Mouse (Mus musculus) spleen, adult 2 months (tissue): Measurements from ENCODE around the gene Nek4. TPM values are rescaled to one million over a fixed set of nuclear protein-coding genes. Genes with fewer than 3 reads are reported as not detected.
A peak's percentile ranks its signal among the peaks of the same experiment; 100 is the strongest.

Source experiments
- DNase-seq, 2 experiments: peaks; one replicate each; pipeline versions ENCODE4 v3.0.0 to v3.0.0-alpha.2; 2012 to 2021; ENCODE audit warnings: low spot score in 2 of 2, low read depth in 1 of 2
- H3K27ac ChIP-seq: fragments of 200-500 bp; 2 replicates; pipeline ENCODE4 v1.5.1; 2012; ENCODE audit warnings: low read length, inconsistent platforms; ENCODE audit not compliant: insufficient read depth
- H3K27me3 ChIP-seq: fragments of 200-500 bp; 2 replicates; pipeline ENCODE4 v1.6.1; 2012; ENCODE audit warnings: mild to moderate bottlenecking, moderate library complexity, low read length, inconsistent platforms; ENCODE audit not compliant: control insufficient read depth, insufficient read depth
- H3K36me3 ChIP-seq: fragments of 200-500 bp; 2 replicates; pipeline ENCODE4 v1.6.1; 2012; ENCODE audit warnings: mild to moderate bottlenecking, low read length, inconsistent platforms; ENCODE audit not compliant: control insufficient read depth, insufficient read depth
- H3K4me1 ChIP-seq: fragments of 200-500 bp; 2 replicates; pipeline ENCODE4 v1.6.1; 2011; ENCODE audit warnings: inconsistent platforms; ENCODE audit not compliant: control insufficient read depth, insufficient read depth, insufficient read length
- H3K4me3 ChIP-seq: fragments of 200-500 bp; 2 replicates; pipeline ENCODE4 v1.5.1; 2011; ENCODE audit warnings: mild to moderate bottlenecking, inconsistent platforms; ENCODE audit not compliant: insufficient read depth, insufficient read length; ENCODE audit errors: extremely low read depth
- CTCF ChIP-seq: fragments of 200-500 bp; IDR thresholded peaks from 2 replicates; pipeline ENCODE4 v1.5.1; 2011; ENCODE audit warnings: mild to moderate bottlenecking, inconsistent platforms; ENCODE audit not compliant: insufficient read depth, insufficient read length, insufficient replicate concordance; ENCODE audit errors: extremely low read depth
- POLR2A ChIP-seq: fragments of 200-500 bp; IDR thresholded peaks from 2 replicates; pipeline ENCODE4 v1.6.1; 2011; ENCODE audit warnings: low read depth, low read length, inconsistent platforms
- WGBS: fragments of 180-500 bp; shearing (Covaris S2); methylation state at CpG from one replicate; pipeline ENCODE4 v1.1.7; 2018; 5-methylcytosine and 5-hydroxymethylcytosine counted together
- polyA plus RNA-seq: library from polyadenylated mRNA; depleted of rRNA; stranded (reverse); fragments of >200 nt; gene quantifications from 2 replicates; pipeline ENCODE4 v1.2.3, GENCODE M21; 2012; rRNA removed

The Nek4 gene
- polyA plus RNA-seq: 1.7 and 2.0 TPM in 2 replicates

- Histone ChIP-seq H3K27me3 (no peaks in the 10 kb centered on the region), H3K36me3 (no peaks in the 10 kb centered on the region), H3K4me1 (peaks cover 3% of the 10 kb centered on the region; the same call in 1 of the 2 replicates), H3K27ac (peak within 1 kb of the TSS; percentile 16), H3K4me3 (peak within 1 kb of the TSS; percentile 78)
- DNase-seq: peak; percentile 93 to 95
- WGBS: under 1% methylated on average over 57 of the region's 57 CpGs
- TF ChIP-seq POLR2A (peak; percentile 9; the same call in 1 of the 2 replicates), CTCF (no peak)
These were observed at the start of gene Nek4 for GRCm38 (mm10) chr14:30951154-30951825. TSS of gene Nek4 (plus strand) at chr14:30951377.

- no peak overlapping the region for H3K4me3 ChIP-seq
- TF ChIP-seq CTCF (no peak), POLR2A (no peak)
- no peaks in the 10 kb centered on the region for H3K36me3 ChIP-seq
- H3K27ac ChIP-seq: no peak overlapping the region
- H3K27me3 ChIP-seq: no peaks in the 10 kb centered on the region
- H3K4me1 ChIP-seq: no peaks in the 10 kb centered on the region; the same call in 1 of the 2 replicates
- DNase-seq: no peak
- WGBS: 84% methylated on average over 5 of the region's 5 CpGs
These were observed 48.5 kb upstream of the Nek4 start for GRCm38 (mm10) chr14:30902628-30903027.

GRCm38 (mm10) chr14:30903036-30903435 is 48.1 kb upstream of the Nek4 start:
- H3K27ac ChIP-seq: no peak overlapping the region
- WGBS: 64% methylated on average over 3 of the region's 3 CpGs
- H3K4me1 ChIP-seq: no peaks in the 10 kb centered on the region; the same call in 1 of the 2 replicates
- no peak for TF ChIP-seq POLR2A
- no peak for TF ChIP-seq CTCF
- DNase-seq: no peak
- no peaks in the 10 kb centered on the region for H3K36me3 ChIP-seq
- H3K27me3 ChIP-seq: no peaks in the 10 kb centered on the region
- H3K4me3 ChIP-seq: no peak overlapping the region

GRCm38 (mm10) chr14:30904307-30904706 is 46.9 kb upstream of the Nek4 start:
- no peaks in the 10 kb centered on the region; the same call in 1 of the 2 replicates for H3K4me1 ChIP-seq
- WGBS: 79% methylated on average over 8 of the region's 8 CpGs
- H3K4me3 ChIP-seq: no peak overlapping the region
- TF ChIP-seq CTCF (no peak), POLR2A (no peak)
- no peaks in the 10 kb centered on the region for H3K36me3 ChIP-seq
- H3K27me3 ChIP-seq: no peaks in the 10 kb centered on the region
- no peak for DNase-seq
- no peak overlapping the region for H3K27ac ChIP-seq

GRCm38 (mm10) chr14:30906001-30906400 is 45.2 kb upstream of the Nek4 start:
- no peak for DNase-seq
- Histone ChIP-seq H3K27me3 (no peaks in the 10 kb centered on the region), H3K27ac (no peak overlapping the region), H3K4me1 (no peaks in the 10 kb centered on the region; the same call in 1 of the 2 replicates), H3K4me3 (no peak overlapping the region), H3K36me3 (no peaks in the 10 kb centered on the region)
- no peak for TF ChIP-seq CTCF
- no peak for TF ChIP-seq POLR2A
- 86% methylated on average over 6 of the region's 6 CpGs for WGBS

GRCm38 (mm10) chr14:30907814-30908265 is 43.3 kb upstream of the Nek4 start:
- Histone ChIP-seq H3K27ac (no peak overlapping the region), H3K4me3 (no peak overlapping the region), H3K27me3 (no peaks in the 10 kb centered on the region), H3K36me3 (no peaks in the 10 kb centered on the region), H3K4me1 (no peaks in the 10 kb centered on the region; the same call in 1 of the 2 replicates)
- 63% methylated on average over 3 of the region's 3 CpGs for WGBS
- no peak for TF ChIP-seq CTCF
- TF ChIP-seq POLR2A: no peak
- DNase-seq: peak; percentile 14 to 17

- no peak for DNase-seq
These were observed 40.0 kb upstream of the Nek4 start for GRCm38 (mm10) chr14:30911141-30911540.

More at GRCm38 (mm10) chr14:30911141-30911540, 40.0 kb upstream of the Nek4 start:
- Histone ChIP-seq H3K27me3 (no peaks in the 10 kb centered on the region), H3K36me3 (no peaks in the 10 kb centered on the region), H3K4me1 (no peaks in the 10 kb centered on the region; the same call in 1 of the 2 replicates), H3K4me3 (no peak overlapping the region), H3K27ac (no peak overlapping the region)
- 88% methylated on average over 8 of the region's 8 CpGs for WGBS
- TF ChIP-seq POLR2A: no peak
- TF ChIP-seq CTCF: no peak
